Mouse (Mus musculus): Measurements from ENCODE around the gene Baiap2l2. TPM values are rescaled to one million over a fixed set of nuclear protein-coding genes. Genes with fewer than 3 reads are reported as not detected.
A peak's percentile ranks its signal among the peaks of the same experiment; 100 is the strongest.

Baiap2l2 gene
- polyA plus RNA-seq, 1 experiment from 2014 or later: 3.9 TPM

DNA sequence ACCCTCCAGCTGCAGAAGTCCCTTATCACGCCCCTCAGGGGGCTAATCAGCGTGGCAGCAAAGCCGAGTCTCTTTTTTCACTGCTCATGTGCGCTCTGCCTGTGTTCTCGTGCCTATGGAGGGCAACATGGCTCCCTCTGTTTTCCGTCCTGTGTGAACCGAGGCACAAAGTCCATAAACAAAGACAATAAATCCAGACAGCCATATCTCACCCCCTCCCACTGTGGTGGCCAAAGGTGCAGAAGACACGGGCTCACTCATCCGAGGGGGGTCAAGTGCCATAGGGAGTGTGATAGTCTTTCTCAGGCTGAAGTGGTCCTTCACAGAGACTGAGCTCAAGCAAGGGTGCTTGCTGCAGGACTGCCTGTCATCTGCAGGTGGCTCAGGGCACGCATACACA is 12.3 kb downstream of the Baiap2l2 start:
- Histone ChIP-seq H3K9me3 (ENCODE audit: low read depth, low read length) (no peaks in the 10 kb centered on the region), H3K36me3 (ENCODE audit: insufficient read depth) (no peaks in the 10 kb centered on the region), H3K4me1 (ENCODE audit: insufficient read depth) (no peaks in the 10 kb centered on the region), H3K27me3 (ENCODE audit: insufficient read depth, low read length) (peaks cover 4% of the 10 kb centered on the region; the same call in 1 of the 2 replicates), H3K27ac (ENCODE audit: low read depth) (no peak overlapping the region), H3K4me3 (ENCODE audit: low read depth, low read length) (no peak overlapping the region), H3K4me2 (no peak overlapping the region), H3K9ac (no peak overlapping the region)
- WGBS: 50% methylated on average over 10 of the region's 10 CpGs
- no peak for ATAC-seq (ENCODE audit: insufficient read depth)
- no peak for DNase-seq
- TF ChIP-seq CTCF (IDR thresholded peaks at IDR 0.05; ENCODE audit: low read depth): no peak

DNA sequence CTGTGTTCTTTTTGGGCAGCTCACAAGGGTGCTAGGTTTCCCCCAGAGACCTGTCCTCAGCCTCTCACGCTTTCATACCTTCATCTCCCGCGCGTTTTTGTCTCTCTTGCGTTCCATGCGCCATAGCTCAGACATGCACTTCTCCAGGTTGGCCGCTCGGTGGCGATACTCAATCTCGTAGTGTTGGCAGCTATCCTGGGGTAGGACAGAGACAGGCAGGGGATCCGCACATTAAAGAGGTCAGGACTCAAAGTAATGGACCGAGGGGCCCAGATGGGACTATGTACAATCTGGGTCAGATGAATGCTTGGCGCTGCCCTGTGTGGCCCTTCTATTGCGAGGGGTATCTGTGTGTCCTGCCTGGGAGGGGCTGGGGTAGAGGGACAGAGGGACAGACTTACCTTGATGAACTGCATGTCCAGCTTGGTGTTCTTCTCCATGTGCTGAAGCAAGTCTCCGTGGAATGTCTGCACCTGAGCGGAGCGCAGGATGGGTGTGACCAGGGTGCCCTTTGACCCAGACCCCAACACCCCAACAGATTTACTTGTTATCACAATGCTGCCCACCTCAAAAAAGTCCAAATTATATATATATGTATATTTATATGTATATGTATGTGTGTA is 14.1 kb downstream of the Baiap2l2 start:
- no peaks in the 10 kb centered on the region for H3K4me1 ChIP-seq (ENCODE audit: insufficient read depth)
- 14% methylated on average over 17 of the region's 17 CpGs for WGBS
- TF ChIP-seq CTCF (IDR thresholded peaks at IDR 0.05; ENCODE audit: low read depth): peak; percentile 79
- no peaks in the 10 kb centered on the region for H3K36me3 ChIP-seq (ENCODE audit: insufficient read depth)
- ATAC-seq (ENCODE audit: insufficient read depth): peak; percentile 55; the same call in 1 of the 2 replicates
- H3K9ac ChIP-seq: no peak overlapping the region
- H3K4me3 ChIP-seq (ENCODE audit: low read depth, low read length): peak overlapping the region; percentile 16; the same call in 1 of the 2 replicates
- H3K4me2 ChIP-seq: peak overlapping the region; percentile 55
- H3K27me3 ChIP-seq (ENCODE audit: insufficient read depth, low read length): peaks cover 4% of the 10 kb centered on the region; the same call in 1 of the 2 replicates
- H3K27ac ChIP-seq (ENCODE audit: low read depth): no peak overlapping the region
- H3K9me3 ChIP-seq (ENCODE audit: low read depth, low read length): no peaks in the 10 kb centered on the region
- peak; percentile 67 for DNase-seq

DNA sequence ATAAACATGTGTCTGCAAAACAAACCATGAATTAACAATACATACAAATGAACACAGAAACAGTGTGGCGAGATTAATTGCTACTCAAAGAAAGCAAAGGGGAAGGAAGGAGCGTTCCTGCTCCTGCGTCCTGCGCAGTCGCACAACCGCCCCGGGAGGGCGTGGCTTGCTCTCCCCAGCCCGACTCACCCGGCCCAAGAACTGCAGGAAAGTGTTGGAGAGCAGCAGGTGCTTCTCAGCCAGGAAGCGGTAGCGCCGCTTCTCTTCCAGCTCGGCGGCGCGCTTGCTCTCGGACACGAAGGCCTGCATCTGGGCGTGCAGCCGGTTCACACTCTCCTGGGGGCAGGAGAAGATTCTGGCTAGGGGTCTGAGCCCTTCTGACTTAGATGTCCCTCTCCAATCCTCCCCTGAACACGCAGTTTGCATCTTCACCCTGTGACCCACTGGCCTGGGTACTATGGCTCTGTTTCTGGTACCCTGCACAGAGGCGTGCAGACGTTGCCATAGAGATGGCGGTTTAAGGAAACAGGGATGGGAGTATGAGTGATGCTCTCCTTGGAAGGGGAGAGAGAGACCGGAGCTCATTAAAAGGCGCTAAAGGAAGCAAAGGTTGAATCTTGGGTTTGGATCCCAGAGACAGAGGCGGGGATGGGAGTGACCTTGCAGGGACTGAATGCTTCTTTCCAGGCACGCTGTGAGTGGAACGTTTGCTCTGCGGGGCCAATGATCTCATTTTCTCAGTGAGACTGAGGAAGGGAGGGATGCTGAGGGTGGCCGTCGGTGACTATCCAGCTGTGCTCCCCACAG is 14.8 kb downstream of the Baiap2l2 start:
- no peak overlapping the region; the same call in 1 of the 2 replicates for H3K9ac ChIP-seq

DNA sequence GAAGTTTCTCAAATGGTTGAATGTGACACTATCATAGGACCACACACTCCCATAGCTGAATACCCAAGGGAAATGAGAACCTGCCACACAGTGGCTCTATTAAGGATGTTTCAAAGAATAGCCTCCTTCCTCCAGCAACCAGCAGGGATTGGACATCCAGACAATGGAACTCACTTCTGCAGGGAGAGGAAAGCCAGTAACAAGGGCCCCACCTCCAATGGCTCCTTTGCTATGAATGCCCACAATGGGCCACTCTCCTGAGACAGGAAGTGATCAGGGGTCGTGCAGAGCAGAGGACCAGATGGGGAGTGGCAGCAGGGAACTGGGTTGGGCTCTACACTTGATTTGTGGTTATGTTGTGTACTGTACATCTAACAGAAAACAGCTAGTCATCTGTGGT is 16.8 kb downstream of the Baiap2l2 start:
- no peak for DNase-seq
- ATAC-seq (ENCODE audit: insufficient read depth): no peak
- H3K4me2 ChIP-seq: no peak overlapping the region
- H3K9me3 ChIP-seq (ENCODE audit: low read depth, low read length): no peaks in the 10 kb centered on the region
- H3K27ac ChIP-seq (ENCODE audit: low read depth): no peak overlapping the region
- 32% methylated on average over 1 of the region's 1 CpGs for WGBS
- no peaks in the 10 kb centered on the region for H3K36me3 ChIP-seq (ENCODE audit: insufficient read depth)
- no peak overlapping the region for H3K9ac ChIP-seq
- peaks cover 8% of the 10 kb centered on the region; the same call in 1 of the 2 replicates for H3K27me3 ChIP-seq (ENCODE audit: insufficient read depth, low read length)
- H3K4me3 ChIP-seq (ENCODE audit: low read depth, low read length): no peak overlapping the region
- H3K4me1 ChIP-seq (ENCODE audit: insufficient read depth): no peaks in the 10 kb centered on the region
- no peak for TF ChIP-seq CTCF (IDR thresholded peaks at IDR 0.05; ENCODE audit: low read depth)

More for the DNA sequence above, 14.8 kb downstream of the Baiap2l2 start:
- ATAC-seq (ENCODE audit: insufficient read depth) (peak; percentile 75; the same call in 1 of the 2 replicates), DNase-seq (peak; percentile 83)
- Histone ChIP-seq H3K36me3 (ENCODE audit: insufficient read depth) (no peaks in the 10 kb centered on the region), H3K4me1 (ENCODE audit: insufficient read depth) (no peaks in the 10 kb centered on the region), H3K27ac (ENCODE audit: low read depth) (no peak overlapping the region), H3K4me3 (ENCODE audit: low read depth, low read length) (peak overlapping the region; percentile 16), H3K9me3 (ENCODE audit: low read depth, low read length) (no peaks in the 10 kb centered on the region), H3K4me2 (peak overlapping the region; percentile 55), H3K27me3 (ENCODE audit: insufficient read depth, low read length) (peaks cover 4% of the 10 kb centered on the region; the same call in 1 of the 2 replicates)
- 2% methylated on average over 33 of the region's 33 CpGs for WGBS
- peak; percentile 13; the same call in 1 of the 2 replicates for TF ChIP-seq CTCF (IDR thresholded peaks at IDR 0.05; ENCODE audit: low read depth)

DNA sequence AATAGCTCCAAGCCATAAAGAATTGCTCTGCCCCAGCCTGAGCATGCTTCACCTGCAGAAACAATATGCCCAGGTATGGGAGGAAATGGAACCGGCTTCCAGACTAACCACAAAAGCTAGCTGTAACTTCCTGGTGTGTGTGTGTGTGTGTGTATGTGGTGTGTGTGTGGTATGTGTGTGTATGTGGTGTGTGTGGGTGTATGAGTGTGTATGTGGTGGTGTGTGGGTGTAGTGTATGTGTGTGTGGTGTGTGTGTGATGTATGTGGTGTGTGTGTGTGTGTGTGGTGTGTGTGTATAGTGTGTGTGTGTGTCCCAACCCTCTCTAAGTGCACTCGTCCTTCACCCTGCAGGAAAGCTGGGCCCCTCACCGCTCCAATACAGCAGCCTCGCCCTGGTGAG is 20.0 kb downstream of the Baiap2l2 start:
- WGBS: 51% methylated on average over 4 of the region's 4 CpGs
- Histone ChIP-seq H3K36me3 (ENCODE audit: insufficient read depth) (no peaks in the 10 kb centered on the region), H3K4me2 (no peak overlapping the region), H3K4me1 (ENCODE audit: insufficient read depth) (no peaks in the 10 kb centered on the region), H3K27me3 (ENCODE audit: insufficient read depth, low read length) (peaks cover 35% of the 10 kb centered on the region), H3K4me3 (ENCODE audit: low read depth, low read length) (no peak overlapping the region), H3K27ac (ENCODE audit: low read depth) (no peak overlapping the region), H3K9ac (no peak overlapping the region), H3K9me3 (ENCODE audit: low read depth, low read length) (no peaks in the 10 kb centered on the region)
- DNase-seq (no peak), ATAC-seq (ENCODE audit: insufficient read depth) (no peak)
- TF ChIP-seq CTCF (IDR thresholded peaks at IDR 0.05; ENCODE audit: low read depth): no peak

DNA sequence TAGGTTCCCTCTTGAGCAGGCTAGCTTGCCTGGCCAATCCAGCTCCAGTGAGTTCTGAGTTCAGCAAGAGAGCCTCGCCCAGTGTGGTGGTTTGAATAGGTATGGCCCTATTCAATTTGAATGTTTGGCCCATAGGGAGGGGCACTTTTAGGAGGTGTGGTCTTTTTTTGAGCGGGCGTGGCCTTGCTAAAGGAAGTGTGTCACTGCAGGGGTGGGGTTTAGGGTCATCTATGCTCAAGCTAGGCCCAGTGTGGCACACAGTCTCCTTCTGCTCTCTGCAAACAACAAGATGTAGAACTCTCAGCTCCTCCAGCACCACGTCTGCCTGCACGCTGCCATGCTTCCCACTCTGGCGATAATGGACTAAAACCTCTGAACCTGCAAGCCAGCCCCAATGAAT is 21.6 kb downstream of the Baiap2l2 start:
- TF ChIP-seq CTCF (IDR thresholded peaks at IDR 0.05; ENCODE audit: low read depth): no peak
- 84% methylated on average over 6 of the region's 6 CpGs for WGBS
- ATAC-seq (ENCODE audit: insufficient read depth): no peak

DNA sequence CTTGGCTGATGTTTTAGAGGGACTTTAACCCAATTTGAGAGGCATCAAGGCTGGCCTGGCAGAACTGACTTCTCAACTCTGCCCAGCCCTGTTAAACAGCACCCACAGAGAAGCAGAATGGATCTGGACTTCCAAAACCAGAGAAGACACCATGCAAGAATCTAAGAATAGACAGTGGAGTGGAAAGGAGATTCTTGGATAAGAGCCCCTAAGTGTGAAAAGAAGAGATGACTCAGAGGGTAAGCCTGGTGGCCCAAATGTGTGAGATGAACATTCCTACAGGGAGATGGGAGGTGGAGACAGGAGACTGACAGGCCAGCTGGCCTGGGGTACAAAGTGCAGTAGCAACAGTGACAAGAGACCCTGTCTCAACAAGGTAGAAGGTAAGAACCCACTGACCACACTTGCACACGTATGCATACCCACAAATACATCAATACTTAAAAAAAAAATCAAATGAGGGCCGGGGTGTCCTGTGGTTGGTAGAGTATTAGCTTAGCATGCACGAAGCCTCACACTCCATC is 22.5 kb downstream of the Baiap2l2 start:
- no peak for ATAC-seq (ENCODE audit: insufficient read depth)
- no peak overlapping the region; the same call in 1 of the 2 replicates for H3K4me2 ChIP-seq
- peaks cover 37% of the 10 kb centered on the region for H3K27me3 ChIP-seq (ENCODE audit: insufficient read depth, low read length)
- H3K36me3 ChIP-seq (ENCODE audit: insufficient read depth): no peaks in the 10 kb centered on the region
- H3K9ac ChIP-seq: no peak overlapping the region
- no peak for TF ChIP-seq CTCF (IDR thresholded peaks at IDR 0.05; ENCODE audit: low read depth)
- no peaks in the 10 kb centered on the region for H3K4me1 ChIP-seq (ENCODE audit: insufficient read depth)
- no peaks in the 10 kb centered on the region for H3K9me3 ChIP-seq (ENCODE audit: low read depth, low read length)
- H3K4me3 ChIP-seq (ENCODE audit: low read depth, low read length): no peak overlapping the region
- WGBS: 82% methylated on average over 3 of the region's 3 CpGs
- no peak for DNase-seq
- no peak overlapping the region for H3K27ac ChIP-seq (ENCODE audit: low read depth)

More for the DNA sequence above, 21.6 kb downstream of the Baiap2l2 start:
- H3K27me3 ChIP-seq (ENCODE audit: insufficient read depth, low read length): peaks cover 37% of the 10 kb centered on the region
- no peaks in the 10 kb centered on the region for H3K36me3 ChIP-seq (ENCODE audit: insufficient read depth)
- no peaks in the 10 kb centered on the region for H3K4me1 ChIP-seq (ENCODE audit: insufficient read depth)
- H3K9me3 ChIP-seq (ENCODE audit: low read depth, low read length): no peaks in the 10 kb centered on the region
- H3K4me3 ChIP-seq (ENCODE audit: low read depth, low read length): no peak overlapping the region
- H3K9ac ChIP-seq: no peak overlapping the region
- DNase-seq: no peak
- no peak overlapping the region for H3K4me2 ChIP-seq
- no peak overlapping the region for H3K27ac ChIP-seq (ENCODE audit: low read depth)
